In genomic region chr4:59381007-59381743, GRCm38 (mm10) we compare ENCODE assay signal across 9 mouse cellular contexts. TPM values are rescaled to one million over a fixed set of nuclear protein-coding genes. Genes with fewer than 3 reads are reported as not detected.
DNase-seq lines count a peak whose midpoint lies in the region; ATAC-seq and TF ChIP-seq lines count a peak whose summit lies in the region.
"Had no signal": no experiment of that assay in that cellular context is flagged by ENCODE, and none has a peak within 500 bp of the region (broad histone marks: within the 10 kb centered on the region; RNA-seq: fewer than 3 reads in every experiment).

No protein-coding gene starts in this region.

- H3K9ac ChIP-seq in embryonic facial prominence, embryonic 11.5 days (replicated peaks; ENCODE audit: low read length) = no peak overlapping the region
- no peak overlapping the region for H3K9ac ChIP-seq in stomach, embryonic 16.5 days (ENCODE audit: low read length)
- H3K9ac ChIP-seq: embryonic facial prominence, embryonic 12.5 days had no signal

- intact Hi-C loops in heart, postnatal 10 days (cut with DNase I) = loop anchor here (1.0 kb wide), 1 partner anchor 188 kb away; no protein-coding TSS in a partner anchor

- H3K4me3 ChIP-seq in E14TG2a.4 (replicated peaks; ENCODE audit: low read length) = no peak overlapping the region
- no peak overlapping the region for H3K4me3 ChIP-seq in embryonic facial prominence, embryonic 11.5 days (ENCODE audit: low read depth, low read length)
- no peak overlapping the region for H3K4me3 ChIP-seq in stomach, embryonic 16.5 days (replicated peaks; ENCODE audit: low read length)

- peak; percentile 97 for DNase-seq in adipocyte (ENCODE audit: low spot score)
- peak; percentile 27 for DNase-seq in embryonic facial prominence, embryonic 11.5 days (ENCODE audit: low spot score)
- peak; percentile 74 to 77 for DNase-seq in heart, postnatal 10 days
- peak; percentile 89 for DNase-seq in layer of hippocampus, adult 11-12 months (ENCODE audit: low spot score)
- peak; percentile 71 for DNase-seq in lung, postnatal 25 days (ENCODE audit: low spot score)

- no peaks in the 10 kb centered on the region for H3K36me3 ChIP-seq in E14TG2a.4 (ENCODE audit: insufficient read depth, low read length)
- no peaks in the 10 kb centered on the region for H3K36me3 ChIP-seq in embryonic facial prominence, embryonic 11.5 days (replicated peaks; ENCODE audit: control insufficient read depth, insufficient read depth, low read depth, low read length)
- H3K36me3 ChIP-seq in stomach, embryonic 16.5 days (ENCODE audit: control insufficient read depth, insufficient read depth, low read length) = no peaks in the 10 kb centered on the region
- H3K36me3 ChIP-seq: embryonic facial prominence, embryonic 12.5 days had no signal

- H3K9me3 ChIP-seq in E14TG2a.4 (ENCODE audit: low read length) = no peaks in the 10 kb centered on the region
- H3K9me3 ChIP-seq in embryonic facial prominence, embryonic 11.5 days (replicated peaks; ENCODE audit: control insufficient read depth, low read length) = no peaks in the 10 kb centered on the region
- H3K9me3 ChIP-seq in stomach, embryonic 16.5 days (replicated peaks; ENCODE audit: control insufficient read depth, low read length) = no peaks in the 10 kb centered on the region
- H3K9me3 ChIP-seq: embryonic facial prominence, embryonic 12.5 days had no signal

- H3K4me2 ChIP-seq in embryonic facial prominence, embryonic 11.5 days (ENCODE audit: low read depth, low read length) = no peak overlapping the region
- H3K4me2 ChIP-seq in stomach, embryonic 16.5 days (ENCODE audit: low read depth, low read length) = no peak overlapping the region

- 75% methylated on average over 13 of the region's 13 CpGs for WGBS in embryonic facial prominence, embryonic 11.5 days
- WGBS in stomach, embryonic 16.5 days = 66% methylated on average over 13 of the region's 13 CpGs

- H3K4me1 ChIP-seq in E14TG2a.4 (replicated peaks; ENCODE audit: low read depth, low read length) = no peaks in the 10 kb centered on the region; the same call in 1 of the 2 replicates
- no peaks in the 10 kb centered on the region for H3K4me1 ChIP-seq in embryonic facial prominence, embryonic 11.5 days (ENCODE audit: control insufficient read depth, insufficient read depth, low read length)
- H3K4me1 ChIP-seq in stomach, embryonic 16.5 days (ENCODE audit: control insufficient read depth, insufficient read depth, low read length) = no peaks in the 10 kb centered on the region; the same call in 1 of the 2 replicates
- H3K4me1 ChIP-seq: embryonic facial prominence, embryonic 12.5 days had no signal

- H3K27me3 ChIP-seq in E14TG2a.4 (ENCODE audit: insufficient read depth, low read length) = no peaks in the 10 kb centered on the region; the same call in 1 of the 2 replicates
- H3K27me3 ChIP-seq in embryonic facial prominence, embryonic 11.5 days (ENCODE audit: control insufficient read depth, insufficient read depth, low read length) = no peaks in the 10 kb centered on the region
- no peaks in the 10 kb centered on the region for H3K27me3 ChIP-seq in stomach, embryonic 16.5 days (ENCODE audit: control insufficient read depth, insufficient read depth, low read length)
- H3K27me3 ChIP-seq: embryonic facial prominence, embryonic 12.5 days had no signal

- H3K27ac ChIP-seq in embryonic facial prominence, embryonic 11.5 days (replicated peaks; ENCODE audit: low read depth, low read length) = no peak overlapping the region
- H3K27ac ChIP-seq in stomach, embryonic 16.5 days (ENCODE audit: low read length) = no peak overlapping the region
- H3K27ac ChIP-seq: embryonic facial prominence, embryonic 12.5 days had no signal

- ATAC-seq in embryonic facial prominence, embryonic 11.5 days (replicated peaks; ENCODE audit: insufficient number of reproducible peaks, low FRiP score, low TSS enrichment, low read depth) = no peak
- ATAC-seq in stomach, embryonic 16.5 days (ENCODE audit: insufficient read depth, low FRiP score) = peak; percentile 10; the same call in 1 of the 2 replicates
- no peak for ATAC-seq in granulocyte monocyte progenitor cell, adult 5-6 weeks (replicated peaks; ENCODE audit: poor library complexity, severe bottlenecking)

- peak; percentile 26; the same call in 1 of the 2 replicates for TF ChIP-seq CTCF in E14TG2a.4 (conservative IDR thresholded peaks at IDR 0.05; ENCODE audit: low read length)

RNA-seq across cellular contexts. Expression of gene Susd1, which starts 57.3 kb away (rescaled TPM):
- 0.84 and 3.0 TPM in 2 replicates for polyA plus RNA-seq in embryonic facial prominence, embryonic 11.5 days (2014; fragmentation: Nextera tagmentation; extraction: Ambion mirVana)
- under 1 TPM; 0.47 to 0.91 TPM for total RNA-seq in heart, postnatal 10 days (2021)
- polyA plus RNA-seq in stomach, embryonic 16.5 days (2015; fragmentation: Nextera tagmentation; extraction: Ambion mirVana) = 8.3 and 11.8 TPM in 2 replicates
- total RNA-seq in granulocyte monocyte progenitor cell, adult 5-6 weeks (2014; fragmentation: Nextera tagmentation) = 63.2 and 74.8 TPM in 2 replicates
- total RNA-seq in granulocyte monocyte progenitor cell, adult 5-6 weeks (2017) = 94.4 and 95.7 TPM in 2 replicates

Comparison
In these comparisons a context has a peak if more than half of its experiments do, and no peak if none do; other contexts are left out.
1. DNase-seq: peak in every context shown above with its lines; median percentile 97 in adipocyte; 89 in layer of hippocampus, adult 11-12 months; 76 in heart, postnatal 10 days; 71 in lung, postnatal 25 days; 27 in embryonic facial prominence, embryonic 11.5 days.
2. RNA of gene Susd1, which starts 57.3 kb away (total RNA-seq): 63.2 to 95.7 TPM in granulocyte monocyte progenitor cell, adult 5-6 weeks; 0.47 to 0.91 TPM in heart, postnatal 10 days; every median in the first group is over 10 times any median in the second.